Mouse (Mus musculus) activated CD4-positive, CD25-positive, alpha-beta regulatory T cell, adult 4 months (primary cell): ENCODE measurements around the gene Asprv1. TPM values are rescaled to one million over a fixed set of nuclear protein-coding genes. Genes with fewer than 3 reads are reported as not detected.

Experiments used
- ATAC-seq: one replicate; pipeline ENCODE4 v1.8.0; 2017
- polyA plus RNA-seq, 2 experiments: library from polyadenylated mRNA; unstranded; fragments of 100-300 nt; shearing (Covaris generic); gene quantifications; one replicate each; pipeline ENCODE4 v1.2.1; 2017

Gene Asprv1
- polyA plus RNA-seq, 2 experiments from 2014 or later, result 0.29 to 0.31 TPM

- no peak for ATAC-seq
These were observed 4.8 kb upstream of the Asprv1 start for GRCm38 (mm10) chr6:86623201-86623600.

- ATAC-seq, result no peak
These were observed 3.6 kb upstream of the Asprv1 start for GRCm38 (mm10) chr6:86624074-86625030.

- no peak for ATAC-seq
These were observed 2.2 kb downstream of the Asprv1 start for GRCm38 (mm10) chr6:86630141-86630540.

DNA sequence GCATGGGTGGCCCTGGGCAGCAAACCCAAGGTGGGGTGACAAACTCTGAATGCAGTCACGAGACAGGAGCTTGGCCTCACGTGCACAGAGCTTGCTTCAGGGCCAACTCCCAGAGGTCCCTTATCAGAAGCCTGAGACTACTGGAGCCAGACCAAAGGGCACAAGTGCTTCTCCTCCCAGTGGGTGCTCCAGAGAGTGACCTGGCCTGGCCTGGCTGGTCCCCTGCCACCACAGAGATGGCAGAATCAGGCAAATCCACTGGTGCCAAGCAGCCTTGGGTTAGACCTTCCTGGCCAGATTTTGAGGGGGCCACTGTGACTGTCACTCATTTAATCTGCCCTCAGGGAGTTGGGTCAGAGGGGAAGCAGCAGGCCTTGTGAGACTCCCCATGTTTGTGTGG is 8.5 kb downstream of the Asprv1 start:
- ATAC-seq, result no peak

DNA sequence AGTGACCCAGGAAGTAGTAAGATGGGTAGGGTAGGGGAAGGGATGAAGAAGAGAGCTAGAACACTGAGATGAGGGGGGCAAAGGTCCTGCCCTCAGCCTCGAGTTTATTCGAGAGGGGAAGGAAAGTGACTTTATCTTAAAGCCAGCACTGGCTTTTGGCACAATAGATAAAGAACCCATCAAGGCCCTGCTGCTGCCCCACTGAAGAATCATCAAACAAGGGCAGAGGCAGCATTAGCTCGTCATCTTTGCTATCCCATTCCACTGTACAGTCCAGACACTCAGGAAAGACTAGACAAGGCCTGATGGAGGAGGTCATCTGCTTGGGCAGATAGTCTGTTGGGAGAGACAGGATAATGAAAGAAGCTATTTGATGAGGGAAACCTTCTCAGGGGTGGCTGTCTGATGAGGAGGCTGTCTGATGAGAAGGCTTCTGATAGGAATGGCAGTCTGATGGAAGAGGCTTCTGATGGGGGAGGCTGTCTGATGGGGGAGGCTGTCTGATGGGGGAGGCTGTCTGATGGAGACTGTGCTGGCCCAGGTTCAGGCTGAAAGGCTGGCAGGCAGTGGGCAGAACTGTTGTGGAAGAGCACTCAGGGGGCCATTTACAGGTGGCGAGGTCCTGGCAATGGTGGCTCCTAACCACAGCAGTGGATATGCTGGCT is 9.3 kb downstream of the Asprv1 start:
- no peak for ATAC-seq

DNA sequence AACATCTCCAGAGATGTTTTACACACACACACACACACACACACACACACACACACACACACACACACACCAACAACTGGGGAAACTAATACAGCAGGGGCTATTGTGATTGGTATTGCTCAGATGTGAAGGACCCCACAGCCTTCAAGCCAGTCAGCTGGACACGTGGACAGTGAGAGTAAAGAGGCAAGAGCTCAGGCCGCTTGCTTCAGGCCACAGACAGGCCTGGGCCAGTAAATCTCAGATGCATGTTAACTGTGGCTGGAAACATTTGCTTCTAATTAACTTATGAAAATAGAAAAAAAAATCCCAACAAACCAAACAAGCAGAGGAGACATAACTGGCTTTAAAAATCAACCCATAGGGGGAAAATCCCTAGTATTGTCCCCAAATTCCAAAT is 9.9 kb downstream of the Asprv1 start:
- ATAC-seq, result no peak

DNA sequence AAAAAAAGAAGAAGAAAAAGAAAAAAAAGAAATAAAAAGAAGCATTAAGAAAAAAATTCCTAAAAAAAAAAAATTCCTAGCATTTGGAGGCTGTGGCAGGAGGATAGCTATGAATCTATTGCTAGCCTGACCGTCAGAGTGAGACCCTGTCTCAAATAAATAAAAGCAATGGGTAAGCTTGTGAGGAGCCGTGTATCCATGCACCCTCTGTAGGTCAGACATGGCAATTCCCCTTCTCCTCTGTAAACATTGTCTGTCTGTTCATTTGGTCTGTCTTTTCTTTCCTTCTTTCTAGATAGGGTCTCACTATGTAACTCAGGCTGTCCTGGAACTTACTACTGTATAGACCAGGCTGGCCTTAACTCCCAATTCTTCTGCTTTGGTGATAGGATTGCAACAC is 10.5 kb downstream of the Asprv1 start:
- ATAC-seq, result no peak

DNA sequence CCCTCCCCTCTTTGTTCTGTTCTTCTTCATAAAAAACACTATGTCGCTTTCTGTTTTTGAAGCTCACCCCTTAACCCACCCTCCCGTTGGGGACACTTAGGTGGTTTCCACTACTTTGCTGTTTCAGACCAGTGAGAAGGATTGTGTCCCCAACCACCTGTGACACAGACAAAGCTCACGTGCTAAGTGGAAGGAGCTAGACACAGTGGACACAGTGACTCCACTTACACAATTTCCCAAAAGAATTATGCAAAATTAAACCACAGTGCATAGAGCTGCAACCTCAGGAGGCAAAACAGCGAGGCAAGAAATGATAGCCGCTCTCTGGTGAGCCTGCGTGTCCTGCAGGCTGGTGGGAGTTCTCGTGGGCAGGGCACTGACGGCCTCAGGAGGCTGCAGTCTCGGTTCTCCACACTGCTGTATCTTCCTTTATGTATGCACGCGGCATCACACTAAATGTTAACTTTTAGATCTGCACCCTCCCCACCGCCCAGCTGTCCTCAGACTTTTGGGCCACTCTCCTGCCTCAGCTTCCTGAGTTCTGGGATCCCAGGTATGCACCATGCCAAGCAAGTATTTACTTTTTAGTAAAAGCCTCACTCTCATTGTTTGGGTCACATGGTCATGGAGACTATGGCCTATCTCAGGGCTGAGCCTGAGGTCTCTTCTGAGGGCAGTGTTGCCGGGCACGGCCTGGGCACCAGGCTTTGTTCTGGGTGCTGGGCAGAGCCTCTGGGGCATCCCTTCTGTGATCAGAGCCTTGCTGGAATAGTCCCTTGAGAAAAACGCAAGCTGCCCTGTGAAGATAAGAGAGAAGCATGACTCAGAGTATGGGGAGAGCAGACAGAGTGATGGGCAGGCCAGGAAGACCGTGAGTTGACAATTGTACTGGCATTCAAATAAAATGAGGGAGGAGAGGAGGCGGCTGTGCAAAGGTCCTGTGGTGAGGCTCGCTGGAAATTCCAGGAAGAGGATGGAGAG is 11.5 kb downstream of the Asprv1 start:
- no peak for ATAC-seq

GRCm38 (mm10) chr6:86640161-86640560 is 12.2 kb downstream of the Asprv1 start:
- no peak for ATAC-seq

DNA sequence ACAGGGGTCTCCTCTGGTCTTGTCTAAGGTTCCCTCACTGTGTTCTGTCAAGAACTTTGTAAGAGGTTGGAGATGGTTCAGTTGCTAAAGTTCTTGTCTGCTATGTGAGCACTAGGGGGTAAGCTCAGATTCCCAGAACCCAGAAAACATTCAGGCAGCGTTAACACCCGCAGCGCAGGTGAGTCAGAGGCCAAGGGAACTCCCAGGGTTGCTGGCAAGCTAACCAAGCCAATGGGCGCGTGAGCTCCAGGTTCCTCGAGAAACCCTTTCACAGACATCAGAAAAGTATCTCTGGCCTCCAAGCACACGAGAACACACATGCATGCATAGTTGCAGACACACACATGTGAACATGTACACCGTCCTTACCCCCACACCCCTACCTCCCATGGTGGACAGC is 12.8 kb downstream of the Asprv1 start:
- no peak for ATAC-seq

GRCm38 (mm10) chr6:86641716-86642115 is 13.8 kb downstream of the Asprv1 start:
- ATAC-seq, result no peak

DNA sequence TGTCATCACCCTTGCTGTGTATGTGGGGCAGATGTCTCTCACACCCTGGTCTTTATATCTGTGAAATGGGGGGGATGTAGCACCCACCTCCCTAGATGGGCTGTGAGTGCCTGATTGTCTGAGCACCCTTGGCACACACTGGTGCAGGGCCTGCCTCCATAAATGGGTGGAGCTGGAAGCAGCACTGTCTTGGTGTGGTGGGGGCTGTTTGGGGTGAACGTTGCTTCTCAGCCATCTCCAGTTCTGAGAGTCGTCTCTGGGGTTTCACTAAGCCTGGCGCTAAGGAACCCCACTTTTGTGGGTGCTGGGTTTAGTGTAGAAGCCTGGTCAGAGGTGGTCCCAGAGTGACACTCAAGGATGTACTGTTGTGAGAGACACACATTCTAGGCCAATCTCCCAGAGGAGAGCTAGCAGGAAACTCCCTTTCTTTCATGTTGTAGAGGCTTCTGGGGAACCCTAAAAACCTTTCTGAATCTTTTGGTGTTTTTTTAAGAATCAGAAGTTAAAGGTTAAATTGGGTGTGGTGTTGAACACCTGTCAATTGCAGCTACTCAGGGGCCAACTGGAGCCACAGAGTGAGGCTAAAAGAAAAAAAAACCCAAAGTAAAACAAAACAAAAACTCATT is 16.9 kb downstream of the Asprv1 start:
- ATAC-seq, result peak; percentile 76

- ATAC-seq, result no peak
These were observed 17.6 kb downstream of the Asprv1 start for GRCm38 (mm10) chr6:86645551-86645950.

GRCm38 (mm10) chr6:86646143-86646542 is 18.2 kb downstream of the Asprv1 start:
- no peak for ATAC-seq

DNA sequence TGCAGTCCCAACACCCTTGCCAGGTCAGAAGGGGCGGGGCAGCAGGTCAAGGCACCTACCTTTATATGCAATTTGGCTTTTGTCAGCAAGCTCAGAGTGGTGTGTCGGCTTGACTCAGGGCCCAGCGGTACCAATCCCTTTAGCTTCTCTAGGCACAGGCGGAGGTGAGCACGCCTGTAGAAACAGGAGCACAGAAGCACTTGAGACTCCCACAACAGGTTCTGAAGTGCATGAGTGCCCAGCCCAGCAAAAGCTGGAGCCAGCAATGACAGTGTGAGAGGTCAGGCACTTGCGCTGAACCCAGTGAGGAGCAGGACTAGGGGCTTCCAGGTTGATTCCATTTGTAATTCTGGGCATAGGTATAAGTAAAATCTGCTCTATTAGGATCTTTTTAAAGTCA is 25.1 kb downstream of the Asprv1 start:
- no peak for ATAC-seq

- ATAC-seq, result no peak
These were observed 26.4 kb downstream of the Asprv1 start for GRCm38 (mm10) chr6:86654270-86654916.

GRCm38 (mm10) chr6:86658501-86658900 is 30.5 kb downstream of the Asprv1 start:
- no peak for ATAC-seq

DNA sequence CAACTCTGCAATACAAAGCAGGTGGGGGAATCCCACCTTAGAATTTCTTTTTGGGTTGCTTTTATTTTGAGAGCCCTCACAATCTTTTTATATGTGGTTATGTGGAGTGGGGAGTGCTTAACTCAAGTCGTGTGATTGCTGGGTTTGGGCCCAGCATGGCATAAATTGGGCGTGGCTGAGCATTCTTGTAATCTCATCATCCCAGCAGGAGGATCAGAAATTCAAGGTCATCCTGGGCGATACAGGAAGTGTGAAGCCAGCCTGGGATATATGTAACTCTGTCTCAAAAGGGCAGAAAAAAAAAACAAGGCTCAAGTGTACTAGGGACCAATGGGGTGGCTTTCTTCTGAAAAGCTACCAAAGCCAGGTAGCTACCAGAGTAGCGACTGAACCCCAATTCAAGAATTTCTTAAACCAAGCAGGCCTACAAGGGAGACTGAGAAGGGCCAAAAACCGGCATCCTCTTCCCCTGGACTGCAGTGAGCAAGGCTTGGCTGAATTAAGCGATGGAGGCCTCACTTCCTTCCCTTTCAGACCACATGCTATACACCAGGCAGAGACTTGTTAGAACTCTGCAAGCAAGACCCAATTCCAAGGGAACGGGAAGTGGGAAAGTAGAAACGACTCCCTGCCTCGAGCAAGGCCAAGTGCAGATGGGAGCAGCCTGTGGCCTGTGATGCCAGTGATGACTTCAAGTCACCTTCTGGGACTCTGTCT is 32.4 kb downstream of the Asprv1 start:
- no peak for ATAC-seq

GRCm38 (mm10) chr6:86665076-86665475 is 37.1 kb downstream of the Asprv1 start:
- ATAC-seq, result no peak

- no peak for ATAC-seq
These were observed 37.8 kb downstream of the Asprv1 start for GRCm38 (mm10) chr6:86665560-86666307.
